9 mouse cellular contexts compared by ENCODE assay signal in the genomic region with DNA sequence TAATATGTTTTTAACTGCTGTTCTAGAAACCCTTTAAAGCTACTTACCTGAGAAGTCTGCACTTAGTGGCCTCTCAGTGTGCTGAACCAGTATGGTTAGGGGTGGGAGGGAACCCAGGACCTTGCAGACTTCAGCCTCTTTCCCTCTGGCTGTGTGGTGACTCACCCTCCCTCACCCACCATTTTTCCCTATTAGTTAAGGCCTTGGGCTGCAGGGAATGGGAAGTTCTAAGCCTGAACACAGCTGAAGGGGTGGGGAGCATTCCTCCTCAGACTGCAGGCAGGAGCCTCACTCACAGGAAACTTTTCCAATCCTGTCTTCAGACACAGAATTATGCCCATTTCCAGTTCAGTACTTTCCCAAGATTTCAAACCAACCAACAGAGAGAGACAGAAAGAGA. TPM values are rescaled to one million over a fixed set of nuclear protein-coding genes. Genes with fewer than 3 reads are reported as not detected.
DNase-seq lines count a peak whose midpoint lies in the region; ATAC-seq and TF ChIP-seq lines count a peak whose summit lies in the region.
"Had no signal": no experiment of that assay in that cellular context is flagged by ENCODE, and none has a peak within 500 bp of the region (broad histone marks: within the 10 kb centered on the region; RNA-seq: fewer than 3 reads in every experiment).

No protein-coding gene starts in this region.

- peaks cover 25 to 55% of the 10 kb centered on the region in 2 experiments for H3K4me1 ChIP-seq in MEL (ENCODE audit: control insufficient read depth in 1 of 2, insufficient read depth in 2 of 2, low read length in 2 of 2)
- peaks cover 42% of the 10 kb centered on the region for H3K4me1 ChIP-seq in embryonic facial prominence, embryonic 15.5 days
- H3K4me1 ChIP-seq in liver, embryonic 15.5 days (replicated peaks), result peaks cover 75% of the 10 kb centered on the region

- no peaks in the 10 kb centered on the region for H3K9me3 ChIP-seq in MEL (replicated peaks; ENCODE audit: insufficient read depth, low read length)
- no peaks in the 10 kb centered on the region for H3K9me3 ChIP-seq in embryonic facial prominence, embryonic 15.5 days (replicated peaks)
- no peaks in the 10 kb centered on the region for H3K9me3 ChIP-seq in liver, embryonic 15.5 days (replicated peaks)
- H3K9me3 ChIP-seq: neural tube, embryonic 12.5 days had no signal

- H3K4me2 ChIP-seq in embryonic facial prominence, embryonic 15.5 days (replicated peaks), result no peak overlapping the region
- peak overlapping the region; percentile 72 for H3K4me2 ChIP-seq in liver, embryonic 15.5 days
- H3K4me2 ChIP-seq: neural tube, embryonic 12.5 days had no signal

- TF ChIP-seq RAD21 in MEL (IDR thresholded peaks at IDR 0.05; ENCODE audit: low read depth, low read length), result no peak

- H3K9ac ChIP-seq in MEL (ENCODE audit: control insufficient read depth, low read depth, low read length, poor library complexity, severe bottlenecking), result peak overlapping the region; percentile 63
- no peak overlapping the region for H3K9ac ChIP-seq in embryonic facial prominence, embryonic 15.5 days
- peak overlapping the region; percentile 67 for H3K9ac ChIP-seq in liver, embryonic 15.5 days
- H3K9ac ChIP-seq: neural tube, embryonic 12.5 days had no signal

- intact Hi-C loops in left cerebral cortex, adult 2 months (cut with DNase I), result no loop called here

- no peak for ATAC-seq in embryonic facial prominence, embryonic 15.5 days (ENCODE audit: insufficient number of reproducible peaks, low FRiP score, low TSS enrichment, low read depth)
- no peak for ATAC-seq in liver, embryonic 15.5 days (ENCODE audit: insufficient read depth)

- DNase-seq in left cerebral cortex, adult 2 months (ENCODE audit: extremely low spot score in 1 of 2, low spot score in 2 of 2), result no peak
- DNase-seq in left cerebral cortex, adult 9 months (ENCODE audit: low spot score in 2 of 2), result no peak
- DNase-seq in MEL (ENCODE audit: low read depth, low spot score), result peak; percentile 55
- DNase-seq in gastrocnemius, postnatal 10 days, result no peak
- DNase-seq in urinary bladder, postnatal 25 days (ENCODE audit: low spot score), result no peak
- DNase-seq in gastrocnemius, postnatal 4 days (ENCODE audit: low spot score in 2 of 2), result no peak

- TF ChIP-seq CTCF in left cerebral cortex, adult 2 months (IDR thresholded peaks at IDR 0.05), result no peak
- TF ChIP-seq CTCF in MEL (IDR thresholded peaks at IDR 0.05 in 2 of 3, conservative IDR thresholded peaks at IDR 0.05 in 1 of 3; ENCODE audit: control insufficient read depth in 1 of 3, insufficient read depth in 1 of 3, low read depth in 2 of 3, low read length in 3 of 3, poor library complexity in 1 of 3, severe bottlenecking in 1 of 3), result no peak

- H3K79me2 ChIP-seq in MEL (ENCODE audit: control insufficient read depth, insufficient read depth, low read length, poor library complexity), result peaks cover 17% of the 10 kb centered on the region

- H3K4me3 ChIP-seq in left cerebral cortex, adult 2 months, result no peak overlapping the region
- peak overlapping the region; percentile 15 to 19 for H3K4me3 ChIP-seq in MEL (ENCODE audit: control insufficient read depth in 1 of 2, insufficient read depth in 1 of 2, low read depth in 2 of 2, low read length in 2 of 2)
- no peak overlapping the region for H3K4me3 ChIP-seq in embryonic facial prominence, embryonic 15.5 days (replicated peaks)
- H3K4me3 ChIP-seq in liver, embryonic 15.5 days (replicated peaks), result peak overlapping the region; percentile 88
- H3K4me3 ChIP-seq: neural tube, embryonic 12.5 days had no signal

- TF ChIP-seq EP300 in MEL (IDR thresholded peaks at IDR 0.05; ENCODE audit: low read depth in 1 of 2, low read length in 2 of 2), result no peak

- H3K27ac ChIP-seq in left cerebral cortex, adult 2 months, result peak overlapping the region; percentile 73; the same call in 1 of the 2 replicates
- peak overlapping the region; percentile 98 for H3K27ac ChIP-seq in MEL (ENCODE audit: control insufficient read depth, low read depth, low read length)
- H3K27ac ChIP-seq in embryonic facial prominence, embryonic 15.5 days (replicated peaks), result peak overlapping the region; percentile 52; the same call in 1 of the 2 replicates
- peak overlapping the region; percentile 99 for H3K27ac ChIP-seq in liver, embryonic 15.5 days (replicated peaks)
- H3K27ac ChIP-seq: neural tube, embryonic 12.5 days had no signal

- H3K36me3 ChIP-seq in MEL (ENCODE audit: control insufficient read depth in 1 of 2, insufficient read depth in 2 of 2, low read length in 2 of 2), result peaks cover 0 to 50% of the 10 kb centered on the region in 2 experiments; a peak in 2 of 4 replicates
- 0 out of 2 replicates have a peak, but pooled peaks cover 5% of the 10 kb centered on the region for H3K36me3 ChIP-seq in embryonic facial prominence, embryonic 15.5 days
- H3K36me3 ChIP-seq in liver, embryonic 15.5 days (replicated peaks), result peaks cover 34% of the 10 kb centered on the region

- no peak for TF ChIP-seq POLR2A in MEL (IDR thresholded peaks at IDR 0.05; ENCODE audit: control insufficient read depth in 1 of 2, insufficient read depth in 1 of 2, low read depth in 1 of 2, low read length in 2 of 2, poor library complexity in 1 of 2)

- H3K27me3 ChIP-seq in MEL (ENCODE audit: control insufficient read depth in 1 of 2, insufficient read depth in 2 of 2, low read length in 2 of 2), result no peaks in the 10 kb centered on the region
- H3K27me3 ChIP-seq in embryonic facial prominence, embryonic 15.5 days, result no peaks in the 10 kb centered on the region
- H3K27me3 ChIP-seq in liver, embryonic 15.5 days, result no peaks in the 10 kb centered on the region
- H3K27me3 ChIP-seq: neural tube, embryonic 12.5 days had no signal

TF ChIP-seq in MEL, 35 proteins besides CTCF, POLR2A, EP300 and RAD21:
- TF ChIP-seq MXI1 (IDR thresholded peaks at IDR 0.05; ENCODE audit: low read depth, low read length) (peak; percentile 48; the same call in 1 of the 2 replicates), BHLHE40 (IDR thresholded peaks at IDR 0.05; ENCODE audit: borderline replicate concordance, low read depth, low read length) (no peak), ZNF384 (IDR thresholded peaks at IDR 0.05; ENCODE audit: low read depth, low read length) (no peak), TBP (IDR thresholded peaks at IDR 0.05; ENCODE audit: low read depth, low read length) (0 out of 2 replicates have a peak, but pooled peaks have one; percentile 7), MAFK (IDR thresholded peaks at IDR 0.05; ENCODE audit: borderline replicate concordance, low read depth, low read length) (no peak), ZC3H11A (IDR thresholded peaks at IDR 0.05; ENCODE audit: low read depth, low read length) (no peak)

RNA-seq across cellular contexts. Expression of gene Gpx1, which starts 3.1 kb away (rescaled TPM):
- total RNA-seq in left cerebral cortex, adult 2 months (2021), result 10 to 100 TPM; 90.0 to 94.1 TPM
- total RNA-seq in MEL (2012; rRNA removed), result 1,163 and 1,351 TPM in 2 replicates
- polyA plus RNA-seq in MEL (2012; ENCODE audit: insufficient read depth in 1 of 2, insufficient read length in 2 of 2, low read depth in 1 of 2, low replicate concordance in 2 of 2, missing spikeins in 1 of 2), result 1,000 to 10,000 TPM; 1,085 to 1,266 TPM
- 713 and 715 TPM in 2 replicates for polyA plus RNA-seq in embryonic facial prominence, embryonic 15.5 days (2015; fragmentation: Nextera tagmentation; extraction: Ambion mirVana)
- polyA plus RNA-seq in liver, embryonic 15.5 days (2015; fragmentation: Nextera tagmentation; extraction: Ambion mirVana), result 6,133 and 6,280 TPM in 2 replicates
- 100 to 1,000 TPM in 1 of 2 experiments, 10 to 100 TPM in 1; 97.1 to 117 TPM for total RNA-seq in gastrocnemius, postnatal 10 days (2021)
- 100 to 1,000 TPM in 1 of 2 experiments, 10 to 100 TPM in 1; 91.8 to 108 TPM for total RNA-seq in gastrocnemius, postnatal 4 days (2021)

RNA-seq across cellular contexts. Expression of gene Usp4, which starts 5.9 kb away (rescaled TPM):
- 100 to 1,000 TPM; 122 to 124 TPM for total RNA-seq in left cerebral cortex, adult 2 months (2021)
- total RNA-seq in MEL (2012; rRNA removed), result 85.4 and 88.4 TPM in 2 replicates
- 100 to 1,000 TPM in 1 of 2 experiments, not detected in 1; 128 TPM for polyA plus RNA-seq in MEL (2012; ENCODE audit: insufficient read depth in 1 of 2, insufficient read length in 2 of 2, low read depth in 1 of 2, low replicate concordance in 2 of 2, missing spikeins in 1 of 2)
- polyA plus RNA-seq in embryonic facial prominence, embryonic 15.5 days (2015; fragmentation: Nextera tagmentation; extraction: Ambion mirVana), result 97.5 and 99.4 TPM in 2 replicates
- polyA plus RNA-seq in liver, embryonic 15.5 days (2015; fragmentation: Nextera tagmentation; extraction: Ambion mirVana), result 65.1 and 76.5 TPM in 2 replicates
- 10 to 100 TPM; 63.4 to 71.6 TPM for total RNA-seq in gastrocnemius, postnatal 10 days (2021)
- 10 to 100 TPM; 77.2 to 93.2 TPM for total RNA-seq in gastrocnemius, postnatal 4 days (2021)

RNA-seq across cellular contexts. Expression of gene Tcta, which starts 35.8 kb away (rescaled TPM):
- total RNA-seq in left cerebral cortex, adult 2 months (2021), result 10 to 100 TPM; 29.3 to 35.4 TPM
- 3.4 and 4.9 TPM in 2 replicates for total RNA-seq in MEL (2012; rRNA removed)
- polyA plus RNA-seq in MEL (2012; ENCODE audit: insufficient read depth in 1 of 2, insufficient read length in 2 of 2, low read depth in 1 of 2, low replicate concordance in 2 of 2, missing spikeins in 1 of 2), result 1 to 10 TPM in 1 of 2 experiments, not detected in 1; 7.0 TPM
- polyA plus RNA-seq in embryonic facial prominence, embryonic 15.5 days (2015; fragmentation: Nextera tagmentation; extraction: Ambion mirVana), result 41.3 and 51.6 TPM in 2 replicates
- 14.1 and 14.4 TPM in 2 replicates for polyA plus RNA-seq in liver, embryonic 15.5 days (2015; fragmentation: Nextera tagmentation; extraction: Ambion mirVana)
- total RNA-seq in gastrocnemius, postnatal 10 days (2021), result 10 to 100 TPM; 21.7 to 25.0 TPM
- total RNA-seq in gastrocnemius, postnatal 4 days (2021), result 10 to 100 TPM; 24.7 to 33.9 TPM

RNA-seq across cellular contexts. Expression of gene Rhoa, which starts 35.9 kb away (rescaled TPM):
- total RNA-seq in left cerebral cortex, adult 2 months (2021), result 100 to 1,000 TPM; 154 to 159 TPM
- 80.9 and 83.1 TPM in 2 replicates for total RNA-seq in MEL (2012; rRNA removed)
- 100 to 1,000 TPM in 1 of 2 experiments, not detected in 1; 241 TPM for polyA plus RNA-seq in MEL (2012; ENCODE audit: insufficient read depth in 1 of 2, insufficient read length in 2 of 2, low read depth in 1 of 2, low replicate concordance in 2 of 2, missing spikeins in 1 of 2)
- 452 and 468 TPM in 2 replicates for polyA plus RNA-seq in embryonic facial prominence, embryonic 15.5 days (2015; fragmentation: Nextera tagmentation; extraction: Ambion mirVana)
- polyA plus RNA-seq in liver, embryonic 15.5 days (2015; fragmentation: Nextera tagmentation; extraction: Ambion mirVana), result 190 and 202 TPM in 2 replicates
- 100 to 1,000 TPM; 211 to 226 TPM for total RNA-seq in gastrocnemius, postnatal 10 days (2021)
- 100 to 1,000 TPM; 272 TPM for total RNA-seq in gastrocnemius, postnatal 4 days (2021)

RNA-seq across cellular contexts. Expression of gene Amt, which starts 45.1 kb away (rescaled TPM):
- 10 to 100 TPM; 32.1 to 38.0 TPM for total RNA-seq in left cerebral cortex, adult 2 months (2021)
- total RNA-seq in MEL (2012; rRNA removed), result 0.15 and 0.26 TPM in 2 replicates
- under 1 TPM in 1 of 2 experiments, not detected in 1; 0.58 TPM for polyA plus RNA-seq in MEL (2012; ENCODE audit: insufficient read depth in 1 of 2, insufficient read length in 2 of 2, low read depth in 1 of 2, low replicate concordance in 2 of 2, missing spikeins in 1 of 2)
- polyA plus RNA-seq in embryonic facial prominence, embryonic 15.5 days (2015; fragmentation: Nextera tagmentation; extraction: Ambion mirVana), result 10.8 and 11.2 TPM in 2 replicates
- polyA plus RNA-seq in liver, embryonic 15.5 days (2015; fragmentation: Nextera tagmentation; extraction: Ambion mirVana), result 11.9 and 13.3 TPM in 2 replicates
- 1 to 10 TPM in 1 of 2 experiments, under 1 TPM in 1; 0.82 to 2.4 TPM for total RNA-seq in gastrocnemius, postnatal 10 days (2021)
- 1 to 10 TPM; 2.4 to 3.1 TPM for total RNA-seq in gastrocnemius, postnatal 4 days (2021)

Comparison
In these comparisons a context has a peak if more than half of its experiments do, and no peak if none do; other contexts are left out.
1. H3K4me3 ChIP-seq: peak in MEL (2 of 2) and liver, embryonic 15.5 days (single experiment); none in left cerebral cortex, adult 2 months (single experiment) and embryonic facial prominence, embryonic 15.5 days (single experiment).
2. Peak in every context shown above with its lines, with median percentiles within 50 percentile points of each other: H3K27ac ChIP-seq.